Mouse (Mus musculus) embryonic stem cell, embryonic (primary cell): Measurements from ENCODE around the gene Coa7.

Experiments used
- CTCF ChIA-PET, 4 experiments: fragments of 300-600 bp in 2 of 4; fragments of 350-600 bp in 2 of 4; sonication (Branson Sonifier 250); formaldehyde crosslinking; loops; one replicate each; lab custom pipeline; 2022; ENCODE audit warnings: inconsistent platforms in 2 of 4; lab: Charles Lee
- POLR2A ChIA-PET, 4 experiments: fragments of 300-600 bp in 2 of 4; fragments of 350-600 bp in 2 of 4; sonication (Branson Sonifier 250); formaldehyde crosslinking; loops; one replicate each; lab custom pipeline; 2022; ENCODE audit warnings: antibody characterized with exemption in 4 of 4, inconsistent platforms in 1 of 4; lab: Charles Lee

Gene Coa7

GRCm38 (mm10) chr4:108332041-108332440 lies 4.1 kb downstream of the Coa7 start:
- CTCF ChIA-PET, result interaction anchor here in 2 of 4 experiments (0.7 to 1.5 kb wide), 3 partner anchors 35 to 113 kb away, joined by 3 to 7 read pairs (median 4); no protein-coding TSS in a partner anchor
- POLR2A ChIA-PET, result interaction anchor here in 3 of 4 experiments (0.7 to 1.7 kb wide), 17 partner anchors 17 to 288 kb away, joined by 3 to 8 read pairs (median 3); partner anchors contain the start of genes Cc2d1b (in 1 of the 3), Orc1 (in 1 of the 3) and Prpf38a (in 1 of the 3)

GRCm38 (mm10) chr4:108335413-108335812 lies 7.5 kb downstream of the Coa7 start:
- ChIA-PET CTCF (interaction anchor here in 2 of 4 experiments (0.6 to 1.5 kb wide), 3 partner anchors 8 to 13 kb away, joined by 3 to 4 read pairs (median 3); no protein-coding TSS in a partner anchor), POLR2A (interaction anchor here in 3 of 4 experiments (1.1 to 3.9 kb wide), 8 partner anchors 8 to 446 kb away, joined by 3 to 21 read pairs (median 4); partner anchors contain the start of genes Coa7 (in 2 of the 3), Orc1 (in 1 of the 3), Prpf38a (in 1 of the 3) and Zyg11b (in 1 of the 3))

GRCm38 (mm10) chr4:108336765-108337164 lies 8.8 kb downstream of the Coa7 start:
- CTCF ChIA-PET, result interaction anchor here in 2 of 4 experiments (0.7 to 1.5 kb wide), 2 partner anchors 10 to 274 kb away, joined by 4 to 6 read pairs; no protein-coding TSS in a partner anchor
- POLR2A ChIA-PET, result interaction anchor here (0.9 to 4.1 kb wide), 13 partner anchors 9 to 283 kb away, joined by 3 to 37 read pairs (median 4); partner anchors contain the start of genes Coa7 (in 3 of the 4), Cc2d1b (in 1 of the 4), Gpx7 (in 1 of the 4) and Zyg11b (in 1 of the 4)

- ChIA-PET CTCF (interaction anchor here in 3 of 4 experiments (0.6 to 2.6 kb wide), 6 partner anchors 11 to 1538 kb away, joined by 3 to 13 read pairs (median 4); partner anchors contain the start of genes Coa7 (in 1 of the 3) and Tut4 (in 1 of the 3)), POLR2A (interaction anchor here (0.6 to 4.5 kb wide), 36 partner anchors 8 to 448 kb away, joined by 3 to 37 read pairs (median 6); partner anchors contain the start of genes Coa7 (in 3 of the 4), Cc2d1b (in 2 of the 4), Orc1 (in 2 of the 4) and Prpf38a (in 2 of the 4))
Observed at GRCm38 (mm10) chr4:108337817-108338216, 9.9 kb downstream of the Coa7 start.

GRCm38 (mm10) chr4:108338321-108338733 lies 10.4 kb downstream of the Coa7 start:
- ChIA-PET CTCF (interaction anchor here in 2 of 4 experiments (0.5 to 2.6 kb wide), 12 partner anchors 10 to 348 kb away, joined by 3 to 13 read pairs (median 4); partner anchors contain the start of genes Coa7 (in 1 of the 2), Orc1 (in 1 of the 2), Prpf38a (in 1 of the 2) and Tut4 (in 1 of the 2)), POLR2A (interaction anchor here (0.6 to 4.5 kb wide), 45 partner anchors 8 to 449 kb away, joined by 3 to 37 read pairs (median 6); partner anchors contain the start of genes Coa7 (in 3 of the 4), Gpx7 (in 3 of the 4), Orc1 (in 3 of the 4) and Prpf38a (in 3 of the 4))

- ChIA-PET CTCF (interaction anchor here in 3 of 4 experiments (0.5 to 2.6 kb wide), 22 partner anchors 9 to 348 kb away, joined by 3 to 14 read pairs (median 4); partner anchors contain the start of genes Coa7 (in 1 of the 3), Gpx7 (in 1 of the 3), Orc1 (in 1 of the 3) and Prpf38a (in 1 of the 3)), POLR2A (interaction anchor here (0.6 to 4.5 kb wide), 47 partner anchors 8 to 296 kb away, joined by 3 to 37 read pairs (median 6); partner anchors contain the start of genes Coa7 (in 3 of the 4), Gpx7 (in 3 of the 4), Orc1 (in 3 of the 4) and Prpf38a (in 3 of the 4))
Observed at GRCm38 (mm10) chr4:108338811-108339210, 10.9 kb downstream of the Coa7 start.

GRCm38 (mm10) chr4:108339277-108339690 lies 11.3 kb downstream of the Coa7 start:
- CTCF ChIA-PET, result interaction anchor here in 3 of 4 experiments (0.6 to 2.6 kb wide), 22 partner anchors 8 to 355 kb away, joined by 3 to 14 read pairs (median 4); partner anchors contain the start of genes Coa7 (in 1 of the 3), Gpx7 (in 1 of the 3), Orc1 (in 1 of the 3) and Prpf38a (in 1 of the 3)
- POLR2A ChIA-PET, result interaction anchor here in 3 of 4 experiments (0.6 to 4.5 kb wide), 40 partner anchors 8 to 295 kb away, joined by 3 to 37 read pairs (median 6); partner anchors contain the start of genes Gpx7 (in 3 of the 3), Orc1 (in 3 of the 3), Prpf38a (in 3 of the 3) and Coa7 (in 2 of the 3)

GRCm38 (mm10) chr4:108344631-108345083 lies 16.7 kb downstream of the Coa7 start:
- ChIA-PET CTCF (interaction anchor here in 2 of 4 experiments (0.7 kb wide), 2 partner anchors 18 to 52 kb away, joined by 5 to 18 read pairs; no protein-coding TSS in a partner anchor), POLR2A (interaction anchor here in 3 of 4 experiments (0.5 to 7.7 kb wide), 10 partner anchors 8 to 115 kb away, joined by 3 to 75 read pairs (median 4); partner anchors contain the start of gene Shisal2a (in 1 of the 3))

- ChIA-PET POLR2A (interaction anchor here in 3 of 4 experiments (0.6 to 7.7 kb wide), 9 partner anchors 9 to 233 kb away, joined by 3 to 75 read pairs (median 5); partner anchors contain the start of genes Orc1 (in 1 of the 3) and Prpf38a (in 1 of the 3)), CTCF (no interaction called here)
Observed at GRCm38 (mm10) chr4:108345826-108346225, 17.9 kb downstream of the Coa7 start.

- ChIA-PET POLR2A (interaction anchor here in 3 of 4 experiments (1.1 to 7.7 kb wide), 9 partner anchors 7 to 112 kb away, joined by 3 to 75 read pairs (median 9); partner anchors contain the start of gene Tut4 (in 1 of the 3)), CTCF (interaction anchor here in 2 of 4 experiments (1.0 to 2.2 kb wide), 2 partner anchors 8 kb away, joined by 3 to 9 read pairs; no protein-coding TSS in a partner anchor)
Observed at GRCm38 (mm10) chr4:108347111-108347510, 19.2 kb downstream of the Coa7 start.

- POLR2A ChIA-PET, result interaction anchor here (0.5 to 7.7 kb wide), 36 partner anchors 9 to 1562 kb away, joined by 3 to 75 read pairs (median 5); partner anchors contain the start of genes Coa7 (in 3 of the 4), Gpx7 (in 2 of the 4), Tut4 (in 2 of the 4) and Orc1 (in 1 of the 4)
- CTCF ChIA-PET, result interaction anchor here in 2 of 4 experiments (0.7 to 2.2 kb wide), 4 partner anchors 9 to 18 kb away, joined by 3 to 9 read pairs (median 3); no protein-coding TSS in a partner anchor
Observed at GRCm38 (mm10) chr4:108348256-108348875, 20.4 kb downstream of the Coa7 start.

GRCm38 (mm10) chr4:108349064-108349463 lies 21.1 kb downstream of the Coa7 start:
- ChIA-PET CTCF (interaction anchor here in 2 of 4 experiments (0.5 to 2.2 kb wide), 4 partner anchors 10 to 101 kb away, joined by 3 to 9 read pairs (median 4); no protein-coding TSS in a partner anchor), POLR2A (interaction anchor here (0.5 to 7.7 kb wide), 39 partner anchors 9 to 1563 kb away, joined by 3 to 75 read pairs (median 5); partner anchors contain the start of genes Coa7 (in 3 of the 4), Gpx7 (in 2 of the 4), Tut4 (in 2 of the 4) and Orc1 (in 1 of the 4))

- ChIA-PET CTCF (interaction anchor here (0.5 to 1.5 kb wide), 6 partner anchors 8 to 420 kb away, joined by 3 to 5 read pairs (median 3); partner anchors contain the start of gene Zyg11b (in 1 of the 4)), POLR2A (interaction anchor here (0.6 to 7.7 kb wide), 25 partner anchors 10 to 229 kb away, joined by 3 to 75 read pairs (median 6); partner anchors contain the start of genes Orc1 (in 2 of the 4), Prpf38a (in 2 of the 4), Coa7 (in 1 of the 4) and Gpx7 (in 1 of the 4))
Observed at GRCm38 (mm10) chr4:108349836-108350547, 22.1 kb downstream of the Coa7 start.

GRCm38 (mm10) chr4:108350819-108351218 lies 22.9 kb downstream of the Coa7 start:
- CTCF ChIA-PET, result interaction anchor here in 2 of 4 experiments (1.2 to 1.3 kb wide), 2 partner anchors 11 to 12 kb away, joined by 3 read pairs; no protein-coding TSS in a partner anchor
- POLR2A ChIA-PET, result interaction anchor here in 3 of 4 experiments (0.6 to 7.7 kb wide), 6 partner anchors 8 to 57 kb away, joined by 3 to 75 read pairs (median 7); partner anchors contain the start of gene Shisal2a (in 1 of the 3)

GRCm38 (mm10) chr4:108353591-108353990 lies 25.7 kb downstream of the Coa7 start:
- ChIA-PET POLR2A (interaction anchor here (0.6 to 2.4 kb wide), 8 partner anchors 9 to 306 kb away, joined by 3 to 9 read pairs (median 4); partner anchors contain the start of gene Zyg11b (in 1 of the 4)), CTCF (interaction anchor here in 2 of 4 experiments (0.6 to 1.6 kb wide), 2 partner anchors 15 to 78 kb away, joined by 4 to 6 read pairs; no protein-coding TSS in a partner anchor)
